Mouse (Mus musculus): ENCODE results near the gene Aldh3b1.
"Not testable (repeated sequence)": the region's sequence is repeated elsewhere in the genome, so short reads cannot be mapped to it uniquely, and the experiment has no call there.

The Aldh3b1 gene

DNA sequence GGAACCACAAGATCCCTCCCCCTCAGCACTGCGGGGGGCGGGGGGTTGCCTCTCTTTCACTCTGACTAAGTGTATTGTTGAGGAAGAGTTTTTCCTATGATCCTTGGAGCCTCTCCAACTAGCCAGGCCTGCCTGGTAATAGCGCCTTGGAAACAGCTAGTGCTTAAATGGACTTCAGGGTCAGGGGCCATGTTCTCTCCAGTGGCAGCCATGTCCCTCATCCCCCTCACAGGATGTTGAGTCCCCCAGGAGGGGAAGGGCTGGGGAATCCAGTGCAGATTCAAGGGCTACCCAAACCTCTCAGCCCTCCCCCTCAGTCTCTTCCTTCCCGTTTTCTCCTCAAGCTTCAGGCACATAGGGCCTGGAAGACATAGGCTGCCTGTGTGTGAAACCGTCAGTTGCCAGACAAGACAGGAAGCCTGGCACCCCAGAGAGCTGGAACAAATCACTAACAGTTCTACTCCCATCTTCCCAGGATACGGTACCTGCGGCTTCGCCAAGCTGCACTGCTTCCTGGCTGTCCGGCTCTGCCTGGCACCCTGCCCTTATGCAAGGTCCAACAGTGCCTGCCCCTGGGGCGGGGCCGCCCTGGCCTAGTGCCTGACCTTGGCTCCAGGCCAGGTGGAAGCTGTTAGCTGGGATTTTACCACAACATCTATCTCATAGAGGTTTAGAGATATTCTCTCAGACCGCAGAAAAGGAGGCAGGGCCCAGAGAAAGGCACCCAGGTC lies at the start of gene Aldh3b1:
Gene Aldh3b1, minus strand, starts transcription at position 598 of the 731 bp plus-strand sequence.
- no peak for DNase-seq (ENCODE audit: low read depth, low spot score)

DNA sequence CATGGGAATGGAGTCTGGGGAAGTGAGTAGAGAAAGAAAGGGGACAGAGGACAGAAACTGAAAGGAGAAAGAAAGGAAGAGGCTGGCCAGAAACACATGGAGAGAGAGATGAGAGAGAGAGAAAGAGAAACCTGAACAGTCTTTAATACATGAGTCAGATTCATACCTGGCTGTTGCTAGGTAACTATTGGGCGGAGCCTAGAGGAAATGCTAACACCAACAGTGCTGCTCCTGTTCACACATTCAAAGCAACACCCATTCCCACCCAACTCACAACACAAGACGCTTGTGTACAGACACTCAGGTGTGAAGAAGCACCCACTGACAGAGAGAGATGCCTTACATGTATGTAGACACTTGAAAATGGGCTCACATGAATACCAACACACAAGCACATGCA lies 46.3 kb upstream of the Aldh3b1 start:
- DNase-seq (ENCODE audit: low read depth, low spot score): no peak

DNA sequence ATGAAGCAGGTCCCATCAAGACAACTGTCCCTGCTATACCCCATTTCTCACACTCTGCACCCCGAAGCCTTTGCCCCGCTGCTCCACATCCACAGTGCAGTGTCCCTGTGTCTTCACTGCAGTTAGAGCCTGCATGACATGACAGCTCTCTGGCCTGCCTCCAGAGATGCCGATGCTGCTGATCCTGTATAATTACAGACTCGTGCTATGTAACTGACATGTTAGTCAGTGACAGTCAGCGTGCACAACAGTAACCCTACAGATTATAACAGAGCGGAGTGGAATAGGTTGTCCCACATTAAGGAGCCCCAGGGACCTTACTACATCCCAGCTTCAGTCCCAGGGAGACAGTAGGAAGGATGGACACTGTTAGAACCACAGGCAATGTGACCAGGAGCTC lies 45.0 kb upstream of the Aldh3b1 start:
- not testable (repeated sequence) for DNase-seq (ENCODE audit: low read depth, low spot score)

DNA sequence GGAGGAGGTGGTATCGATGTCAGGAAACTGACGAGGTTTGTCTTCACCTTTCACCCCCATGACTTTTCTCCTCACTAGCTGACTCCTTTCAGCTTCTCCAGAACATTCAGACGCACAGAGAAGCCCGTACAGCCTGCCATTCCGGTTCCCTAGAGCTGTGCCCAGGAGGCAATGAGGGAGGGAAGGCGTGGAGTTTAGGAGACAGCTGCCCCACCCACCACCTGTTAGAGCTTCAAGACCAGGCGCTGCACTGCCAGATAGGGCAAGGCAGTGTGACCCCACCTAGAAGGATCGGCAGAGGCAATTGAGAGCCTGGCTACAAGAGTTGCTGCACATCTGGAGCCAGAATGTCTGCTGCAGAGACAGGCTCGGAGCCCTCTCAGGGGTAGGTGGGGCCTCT lies 42.6 kb upstream of the Aldh3b1 start, which contains the start of gene Aldh3b2:
Gene Aldh3b2, plus strand, starts transcription at position 100 of the 400 bp plus-strand sequence.
- no peak for DNase-seq (ENCODE audit: low read depth, low spot score)

DNA sequence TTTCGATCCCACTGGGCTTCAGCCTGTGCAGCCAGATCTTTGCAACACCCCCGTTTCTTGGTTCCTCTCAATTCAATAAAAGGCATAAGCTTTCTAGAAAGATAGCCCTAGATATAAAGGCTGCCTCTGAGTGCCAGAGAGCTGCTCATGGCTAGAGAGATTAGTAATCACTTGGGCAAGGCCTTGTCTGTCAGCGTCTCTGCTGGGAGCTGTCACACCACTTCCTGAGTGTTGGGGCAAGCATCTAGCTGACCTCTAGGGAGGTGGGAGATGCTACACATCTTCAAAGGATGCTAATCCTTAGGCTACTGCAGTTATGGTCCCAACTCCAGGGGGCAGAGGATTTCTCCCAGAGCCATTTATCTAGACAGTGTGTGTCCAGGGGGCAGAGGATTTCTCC lies 37.6 kb upstream of the Aldh3b1 start:
- DNase-seq (ENCODE audit: low read depth, low spot score): no peak

DNA sequence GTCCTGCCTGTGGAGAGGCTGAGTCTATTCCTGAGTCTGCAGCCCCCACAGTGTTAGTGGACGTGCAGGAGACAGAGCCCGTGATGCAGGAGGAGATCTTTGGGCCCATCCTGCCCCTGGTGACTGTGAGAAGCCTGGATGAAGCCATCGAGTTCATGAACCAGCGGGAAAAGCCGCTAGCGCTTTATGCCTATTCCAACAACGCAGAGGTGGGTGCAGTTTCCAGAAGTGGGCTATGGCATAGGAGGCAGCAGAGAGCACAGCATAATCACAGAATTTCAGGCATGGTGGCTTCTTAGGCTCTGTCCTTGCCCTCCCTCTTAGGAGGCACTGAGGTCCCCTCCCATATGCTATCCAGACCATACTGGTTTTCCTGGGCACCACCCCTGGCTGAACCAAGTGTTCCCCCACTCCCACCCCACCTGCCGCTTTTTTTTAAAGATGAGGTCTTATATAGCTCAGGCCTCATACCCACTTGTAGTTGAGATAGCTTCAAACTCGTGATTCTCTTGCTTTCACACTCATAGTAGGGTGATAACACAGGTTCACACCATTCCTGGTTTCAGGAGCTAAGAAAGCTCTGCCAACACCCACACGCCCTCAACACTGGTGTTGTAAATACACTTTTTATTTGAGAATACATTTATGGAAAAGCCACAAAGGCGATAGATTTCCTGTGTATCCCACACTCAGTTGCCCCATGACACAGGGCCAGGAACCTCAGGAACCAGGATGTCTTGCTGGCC lies 36.9 kb upstream of the Aldh3b1 start:
- no peak for DNase-seq (ENCODE audit: low read depth, low spot score)

DNA sequence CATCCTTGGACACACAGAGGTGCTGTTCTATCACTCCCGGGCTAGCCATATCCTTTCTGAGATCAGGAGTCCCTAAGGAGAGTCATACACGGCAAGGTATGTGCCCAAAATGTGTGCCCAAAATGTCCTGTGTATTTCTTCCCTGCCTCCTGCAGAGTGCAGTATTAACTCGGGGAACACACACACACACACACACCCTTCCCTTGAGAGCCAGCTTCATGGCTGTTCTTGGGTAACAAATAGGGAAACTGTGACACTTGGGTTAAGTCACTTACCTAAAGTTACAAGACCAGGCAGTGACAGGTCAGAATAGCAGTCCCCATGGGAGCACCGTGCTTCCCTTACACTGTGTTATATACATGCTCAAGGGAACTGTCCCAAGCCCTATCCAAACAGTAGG lies 34.4 kb upstream of the Aldh3b1 start:
- no peak for DNase-seq (ENCODE audit: low read depth, low spot score)

DNA sequence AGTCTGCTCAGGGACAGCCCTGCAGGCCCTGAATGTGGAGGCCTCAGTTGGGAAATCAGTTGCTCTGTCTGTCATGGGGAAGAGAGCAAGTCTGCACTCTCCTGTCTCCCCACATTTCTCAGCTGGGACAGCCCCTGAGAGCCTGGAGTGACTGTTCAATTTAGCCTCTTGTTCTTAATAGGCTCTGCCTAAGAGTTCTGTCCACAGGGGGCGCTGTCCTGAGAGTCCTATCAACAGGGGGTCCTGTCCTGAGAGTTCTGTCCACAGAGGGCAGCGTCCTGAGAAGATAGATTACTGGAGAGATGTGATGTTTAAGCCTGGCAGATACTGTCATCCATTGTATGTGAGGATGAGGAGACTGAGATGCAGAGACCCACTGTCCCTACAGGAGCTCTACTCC lies 32.9 kb upstream of the Aldh3b1 start:
- DNase-seq (ENCODE audit: low read depth, low spot score): peak; percentile 50

DNA sequence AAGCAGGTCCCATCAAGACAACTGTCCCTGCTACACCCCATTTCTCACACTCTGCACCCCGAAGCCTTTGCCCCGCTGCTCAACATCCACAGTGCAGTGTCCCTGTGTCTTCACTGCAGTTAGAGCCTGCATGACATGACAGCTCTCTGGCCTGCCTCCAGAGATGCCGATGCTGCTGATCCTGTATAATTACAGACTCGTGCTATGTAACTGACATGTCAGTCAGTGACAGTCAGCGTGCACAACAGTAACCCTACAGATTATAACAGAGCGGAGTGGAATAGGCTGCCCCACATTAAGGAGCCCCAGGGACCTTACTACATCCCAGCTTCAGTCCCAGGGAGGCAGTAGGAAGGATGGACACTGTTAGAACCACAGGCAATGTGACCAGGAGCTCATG lies 32.2 kb upstream of the Aldh3b1 start:
- not testable (repeated sequence) for DNase-seq (ENCODE audit: low read depth, low spot score)

DNA sequence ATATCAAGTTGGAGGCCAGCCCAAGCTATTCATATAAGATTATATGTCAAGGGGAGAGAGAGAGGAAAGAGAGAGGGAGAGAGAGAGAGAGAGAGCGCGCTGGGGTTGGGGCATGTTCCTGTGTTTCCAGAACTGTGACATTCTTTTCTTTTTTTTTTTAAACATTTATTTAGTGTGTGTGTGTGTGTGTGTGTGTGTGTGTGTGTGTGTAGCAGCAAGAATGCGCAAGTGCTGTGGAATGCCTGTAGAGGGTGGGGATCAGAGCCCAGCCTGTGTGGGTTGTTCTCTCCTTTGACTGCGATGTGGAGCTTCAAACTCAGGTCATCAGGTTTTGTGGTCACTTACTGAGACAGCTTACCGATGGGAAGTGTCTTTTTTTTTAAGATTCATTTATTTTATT lies 30.6 kb upstream of the Aldh3b1 start:
- DNase-seq (ENCODE audit: low read depth, low spot score): no peak

DNA sequence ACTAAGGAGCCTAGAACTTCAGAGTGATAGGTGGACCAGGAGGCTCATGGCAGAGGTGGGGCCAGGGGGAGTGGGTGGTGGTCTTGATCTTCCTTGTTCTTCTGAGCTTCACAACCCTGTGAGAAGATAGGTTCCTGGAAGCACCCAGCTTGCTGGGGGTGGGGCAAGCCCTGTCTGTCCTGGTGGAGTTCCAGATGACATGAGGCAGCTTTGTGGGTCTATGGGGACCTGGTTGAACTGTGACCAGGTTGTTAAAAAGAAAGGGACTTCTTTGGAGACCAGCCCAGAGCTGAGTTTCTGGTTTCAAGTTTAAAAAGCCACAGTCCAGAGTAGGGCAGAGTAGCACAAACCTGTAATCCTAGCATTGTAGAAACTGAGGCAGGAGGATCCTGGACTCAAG lies 29.4 kb upstream of the Aldh3b1 start:
- no peak for DNase-seq (ENCODE audit: low read depth, low spot score)

DNA sequence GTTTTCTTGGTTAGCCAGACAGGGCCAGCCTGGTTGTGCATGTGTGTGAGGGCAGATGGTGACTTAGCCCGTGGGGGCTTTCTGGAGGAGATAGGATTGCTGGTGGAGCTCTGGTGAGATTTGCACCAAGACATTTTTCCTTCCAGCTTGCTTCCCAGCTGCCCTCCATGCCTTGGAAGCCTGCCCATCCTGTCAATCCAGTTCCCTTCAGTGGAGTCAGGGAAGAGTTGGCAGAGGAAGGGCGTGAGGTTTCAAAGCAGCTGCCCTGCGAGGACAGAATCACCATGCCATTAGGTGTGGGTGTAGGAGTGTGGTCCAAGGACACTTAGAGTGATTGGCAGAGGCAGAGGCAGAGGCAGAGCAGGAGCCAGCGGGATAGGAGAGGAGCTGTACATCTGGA lies 28.9 kb upstream of the Aldh3b1 start, which contains the start of gene Aldh3b3:
Gene Aldh3b3, plus strand, starts transcription at position 176 of the 400 bp plus-strand sequence.
- no peak for DNase-seq (ENCODE audit: low read depth, low spot score)

DNA sequence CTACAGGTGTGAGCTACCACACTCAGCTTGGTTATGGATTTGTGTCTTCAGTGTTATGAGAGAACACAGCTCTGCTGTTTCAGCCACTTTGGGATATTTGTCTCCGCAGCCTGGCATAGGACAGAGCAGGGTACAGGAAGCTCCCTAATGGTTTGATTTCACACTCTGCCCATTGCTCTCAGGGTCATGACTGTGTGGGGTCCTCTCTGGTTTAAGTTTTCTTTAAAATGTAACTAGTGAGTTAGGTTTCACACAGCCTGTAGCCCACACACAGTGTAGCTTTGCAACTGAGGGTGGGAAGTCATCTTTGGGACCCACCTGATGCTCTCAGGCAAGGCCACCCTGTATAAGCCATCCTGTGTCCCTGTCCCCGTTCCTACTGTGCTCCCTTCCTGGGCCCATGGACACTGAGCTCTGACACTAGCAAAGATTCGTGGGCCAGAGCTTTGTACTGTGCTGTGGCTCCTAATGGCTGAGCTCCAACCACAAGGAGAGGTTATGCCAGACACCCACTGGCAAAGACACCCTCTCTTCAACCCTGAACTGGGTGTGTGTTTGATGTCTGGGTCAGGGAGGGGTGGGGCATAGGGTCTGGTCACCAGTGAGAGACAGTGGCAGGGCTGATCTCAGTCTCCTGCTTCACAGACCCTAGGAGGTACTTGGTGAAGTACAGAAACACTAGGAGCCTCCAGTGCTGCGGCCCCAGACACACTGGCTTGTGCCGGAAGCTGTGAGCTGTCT lies 27.9 kb upstream of the Aldh3b1 start:
- not testable (repeated sequence) for DNase-seq (ENCODE audit: low read depth, low spot score)

DNA sequence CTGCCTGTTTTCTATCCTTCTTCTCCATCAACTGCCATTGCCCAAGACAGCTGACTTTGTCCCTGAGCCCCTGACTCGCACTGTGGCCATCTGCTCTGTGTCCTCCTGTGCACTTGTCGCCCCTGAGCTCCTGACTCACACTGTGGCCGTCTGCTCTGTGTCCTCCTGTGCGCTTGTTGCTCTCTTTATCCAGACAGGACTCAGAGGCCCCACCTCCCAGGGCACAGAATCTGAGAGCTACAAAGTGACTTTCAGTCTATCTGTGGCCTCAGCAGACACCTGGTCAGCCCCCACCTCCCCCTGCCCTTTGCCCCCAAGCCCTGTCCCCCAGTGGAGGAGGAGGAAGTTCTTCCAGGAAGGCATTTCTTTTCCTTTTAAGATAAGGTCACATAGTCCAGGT lies 26.2 kb upstream of the Aldh3b1 start:
- no peak for DNase-seq (ENCODE audit: low read depth, low spot score)

DNA sequence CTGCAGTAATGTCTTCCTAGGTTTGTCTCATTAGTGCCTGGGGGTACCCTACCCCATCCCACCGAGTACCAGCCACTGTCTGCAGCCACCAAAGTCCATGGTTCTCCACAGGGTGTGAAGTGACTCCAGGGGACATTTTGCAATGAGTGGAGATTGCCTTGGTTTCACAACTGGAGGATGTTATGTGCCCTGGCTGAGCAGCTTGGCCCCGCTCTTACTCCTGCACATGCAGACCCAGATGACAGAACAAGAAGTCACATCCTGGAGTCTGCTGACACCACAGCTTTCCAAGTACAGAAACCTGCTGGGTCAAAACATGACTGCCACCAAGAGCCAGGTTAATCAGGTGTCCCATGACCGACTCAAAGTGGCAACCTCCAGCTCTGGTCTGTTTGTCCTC lies 25.4 kb upstream of the Aldh3b1 start:
- DNase-seq (ENCODE audit: low read depth, low spot score): no peak

DNA sequence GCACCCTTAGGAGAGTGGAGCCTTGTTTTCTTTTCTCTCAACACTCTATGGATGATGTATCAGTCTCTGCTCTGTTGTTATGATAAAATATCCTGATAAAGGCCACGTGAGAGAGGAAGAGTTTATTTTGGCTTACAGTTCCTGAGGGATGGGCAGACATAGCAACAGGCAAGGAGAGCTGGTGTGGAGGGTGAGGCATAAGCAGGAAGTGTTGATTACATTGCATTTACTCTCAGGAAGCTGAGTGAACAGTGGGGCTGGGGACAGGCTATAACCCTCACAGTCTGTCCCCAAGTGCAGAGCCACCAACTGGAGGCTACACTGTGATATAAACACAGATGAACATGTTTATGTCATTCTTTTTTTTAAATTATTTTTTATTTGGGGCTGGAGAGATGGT lies 22.5 kb upstream of the Aldh3b1 start:
- DNase-seq (ENCODE audit: low read depth, low spot score): no peak

DNA sequence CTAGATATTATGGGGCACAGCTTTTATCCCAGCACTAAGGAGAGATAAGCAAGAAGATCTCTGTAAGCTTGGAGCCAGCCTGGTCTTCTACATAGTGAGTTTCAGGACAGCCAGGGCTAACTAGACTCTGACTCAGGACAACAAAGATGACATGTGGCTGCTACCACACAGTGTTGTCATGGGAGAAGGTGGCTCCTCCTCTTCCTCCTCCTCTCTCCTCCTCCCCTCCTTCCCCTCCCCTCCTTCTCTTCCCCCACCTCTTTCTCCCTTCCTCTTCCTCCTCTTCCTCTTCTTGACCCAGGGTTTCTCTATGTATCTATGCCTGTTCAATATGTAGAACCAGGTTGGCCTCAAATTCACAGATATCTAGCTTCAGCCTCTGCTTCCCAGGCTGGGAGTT lies 21.9 kb upstream of the Aldh3b1 start:
- DNase-seq (ENCODE audit: low read depth, low spot score): no peak

DNA sequence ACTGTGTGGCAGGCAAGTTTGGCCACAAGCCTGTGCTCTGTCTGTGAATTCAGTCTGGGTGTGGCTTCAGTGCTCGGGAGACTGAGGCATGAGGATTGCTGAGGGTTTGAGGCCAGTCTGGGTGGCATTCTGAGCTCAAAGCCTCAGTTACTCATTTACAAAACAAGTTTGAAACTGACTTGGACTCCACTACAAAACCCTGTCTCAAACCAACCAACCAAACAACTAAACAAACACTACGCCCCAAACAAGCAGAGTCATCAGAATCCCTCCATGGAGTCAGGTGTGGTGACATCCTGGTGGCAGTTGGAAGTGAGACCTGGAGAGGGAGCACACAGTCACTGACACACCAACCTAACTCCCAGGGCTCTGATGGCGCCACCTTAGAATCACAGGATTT lies 20.7 kb upstream of the Aldh3b1 start:
- DNase-seq (ENCODE audit: low read depth, low spot score): no peak

DNA sequence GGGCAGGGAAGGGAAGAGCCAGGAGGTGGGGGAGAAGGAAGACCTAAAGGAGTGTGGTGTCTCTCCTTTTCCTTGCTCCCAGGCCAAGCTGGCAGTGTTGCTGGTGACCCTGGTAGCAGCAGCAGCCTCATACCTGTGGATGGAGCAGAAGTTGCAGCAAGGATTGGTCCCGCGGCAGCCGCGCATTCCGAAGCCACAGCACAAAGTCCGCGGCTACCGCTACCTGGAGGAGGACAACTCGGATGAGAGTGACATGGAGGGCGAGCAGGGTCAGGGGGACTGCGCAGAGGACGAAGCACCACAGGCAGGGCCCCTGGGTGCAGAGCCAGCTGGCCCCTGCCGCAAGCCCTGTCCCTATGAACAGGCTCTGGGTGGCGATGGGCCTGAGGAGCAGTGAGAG lies 18.9 kb upstream of the Aldh3b1 start:
- DNase-seq (ENCODE audit: low read depth, low spot score): no peak

DNA sequence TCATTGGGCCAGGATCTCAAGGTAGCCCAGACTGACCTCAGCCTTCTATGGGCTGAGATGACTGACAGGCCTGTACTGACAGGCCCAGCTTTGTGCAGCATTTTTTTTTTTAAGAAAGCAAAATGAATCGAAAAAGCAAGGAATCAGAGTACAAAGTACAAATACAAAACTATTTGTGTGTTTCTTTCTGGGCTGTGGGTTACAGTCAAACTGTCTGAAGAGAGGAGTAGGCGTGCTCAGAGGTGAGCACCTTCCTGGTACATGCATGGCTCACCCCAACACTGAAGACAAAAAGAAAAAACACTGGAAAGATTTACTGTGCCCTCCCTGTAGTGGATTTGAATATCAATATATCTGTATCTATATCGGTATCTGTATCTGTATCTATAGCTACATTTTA lies 18.2 kb upstream of the Aldh3b1 start:
- DNase-seq (ENCODE audit: low read depth, low spot score): no peak

DNA sequence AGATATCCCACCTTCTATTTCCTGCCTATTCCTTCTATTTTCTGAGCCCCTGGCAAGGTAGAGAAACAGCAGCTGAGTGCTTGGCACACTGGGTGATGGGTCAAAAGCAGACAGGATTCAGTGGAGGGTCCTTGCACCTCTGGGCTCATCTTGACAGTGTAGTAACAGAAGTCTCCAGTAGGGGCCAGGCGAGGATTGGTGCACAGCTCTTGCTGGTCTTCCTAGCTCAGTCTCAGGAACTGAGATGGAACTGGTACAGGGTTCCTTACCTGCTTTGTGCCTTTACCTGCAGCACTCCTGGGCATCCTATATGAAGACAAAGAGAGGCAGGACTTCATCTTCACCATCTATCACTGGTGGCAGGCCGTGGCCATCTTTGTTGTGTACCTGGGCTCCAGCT lies 17.1 kb upstream of the Aldh3b1 start:
- DNase-seq (ENCODE audit: low read depth, low spot score): peak; percentile 69

DNA sequence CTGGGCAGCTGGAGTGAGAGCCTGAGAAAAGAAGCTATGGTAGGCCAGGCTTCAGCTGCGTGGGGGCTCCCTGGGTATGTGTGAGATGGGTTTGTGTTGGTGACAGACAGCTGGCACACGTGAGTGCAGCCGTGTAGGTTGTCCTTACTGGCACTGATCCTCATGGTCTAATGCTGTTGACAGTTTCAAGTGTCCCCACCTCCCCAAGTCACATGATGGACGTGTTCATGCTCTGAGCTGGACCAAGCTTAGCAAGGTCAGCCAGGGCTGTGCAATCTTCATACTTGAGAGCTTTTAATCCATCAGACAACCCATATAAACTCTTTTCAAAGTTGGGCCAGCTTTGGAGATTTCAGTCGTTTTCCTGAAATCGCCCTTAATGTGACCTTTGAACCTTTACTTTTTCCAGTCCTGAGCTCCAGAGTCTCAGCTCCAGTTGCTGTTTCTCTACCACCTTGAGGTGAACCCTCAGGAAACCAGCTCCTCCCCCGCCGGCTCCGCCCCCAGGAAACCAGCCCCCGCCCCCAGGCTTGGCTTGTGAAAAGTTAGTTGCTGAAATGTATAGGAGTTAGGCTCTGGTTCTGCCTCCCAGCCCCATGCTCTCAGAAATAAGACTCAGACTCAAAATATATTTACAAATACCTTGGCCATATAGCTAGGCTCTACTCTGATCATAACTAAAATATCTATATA lies 16.4 kb upstream of the Aldh3b1 start:
- peak; percentile 31 for DNase-seq (ENCODE audit: low read depth, low spot score)
